Mouse (Mus musculus): ENCODE measurements around the gene Map3k4.

Map3k4 gene

GRCm38 (mm10) chr17:12271805-12272204 lies 46.8 kb downstream of the Map3k4 start:
- DNase-seq (ENCODE audit: low spot score), result no peak

GRCm38 (mm10) chr17:12268538-12268937 lies 50.1 kb downstream of the Map3k4 start:
- no peak for DNase-seq (ENCODE audit: low spot score)

GRCm38 (mm10) chr17:12268091-12268490 lies 50.5 kb downstream of the Map3k4 start:
- DNase-seq (ENCODE audit: low spot score), result no peak

- no peak for DNase-seq (ENCODE audit: low spot score)
These were observed 52.3 kb downstream of the Map3k4 start for GRCm38 (mm10) chr17:12265969-12266925.

- DNase-seq (ENCODE audit: low spot score), result no peak
These were observed 54.3 kb downstream of the Map3k4 start for GRCm38 (mm10) chr17:12264293-12264692.

- DNase-seq (ENCODE audit: low spot score), result no peak
These were observed 54.8 kb downstream of the Map3k4 start for GRCm38 (mm10) chr17:12263787-12264186.

GRCm38 (mm10) chr17:12262851-12263250 lies 55.7 kb downstream of the Map3k4 start:
- no peak for DNase-seq (ENCODE audit: low spot score)

GRCm38 (mm10) chr17:12261887-12262286 lies 56.7 kb downstream of the Map3k4 start:
- no peak for DNase-seq (ENCODE audit: low spot score)

- no peak for DNase-seq (ENCODE audit: low spot score)
These were observed 57.2 kb downstream of the Map3k4 start for GRCm38 (mm10) chr17:12261376-12261775.

GRCm38 (mm10) chr17:12259957-12260356 lies 58.6 kb downstream of the Map3k4 start:
- no peak for DNase-seq (ENCODE audit: low spot score)

GRCm38 (mm10) chr17:12258517-12258916 lies 60.1 kb downstream of the Map3k4 start:
- no peak for DNase-seq (ENCODE audit: low spot score)

GRCm38 (mm10) chr17:12256142-12256541 lies 62.5 kb downstream of the Map3k4 start:
- DNase-seq (ENCODE audit: low spot score), result no peak

- no peak for DNase-seq (ENCODE audit: low spot score)
These were observed 68.0 kb downstream of the Map3k4 start for GRCm38 (mm10) chr17:12250581-12250980.

GRCm38 (mm10) chr17:12249783-12250504 lies 68.7 kb downstream of the Map3k4 start:
- no peak for DNase-seq (ENCODE audit: low spot score)

GRCm38 (mm10) chr17:12240701-12241100 lies 77.9 kb downstream of the Map3k4 start:
- no peak for DNase-seq (ENCODE audit: low spot score)

GRCm38 (mm10) chr17:12232724-12233123 lies 85.9 kb downstream of the Map3k4 start:
- DNase-seq (ENCODE audit: low spot score), result no peak

GRCm38 (mm10) chr17:12231087-12231486 lies 87.5 kb downstream of the Map3k4 start:
- DNase-seq (ENCODE audit: low spot score), result no peak

GRCm38 (mm10) chr17:12230167-12230566 lies 88.4 kb downstream of the Map3k4 start:
- no peak for DNase-seq (ENCODE audit: low spot score)

GRCm38 (mm10) chr17:12229756-12230155 lies 88.8 kb downstream of the Map3k4 start:
- DNase-seq (ENCODE audit: low spot score), result no peak

- no peak for DNase-seq (ENCODE audit: low spot score)
These were observed 90.1 kb downstream of the Map3k4 start for GRCm38 (mm10) chr17:12228471-12228870.

GRCm38 (mm10) chr17:12228001-12228400 lies 90.6 kb downstream of the Map3k4 start:
- no peak for DNase-seq (ENCODE audit: low spot score)

GRCm38 (mm10) chr17:12226551-12226950 lies 92.0 kb downstream of the Map3k4 start:
- no peak for DNase-seq (ENCODE audit: low spot score)

GRCm38 (mm10) chr17:12225227-12225626 lies 93.4 kb downstream of the Map3k4 start:
- DNase-seq (ENCODE audit: low spot score), result no peak

Data from ovary, postnatal 10 days (tissue).